Mouse (Mus musculus): Measurements from ENCODE around the gene Sub1.
A peak's percentile ranks its signal among the peaks of the same experiment; 100 is the strongest.

The Sub1 gene

GRCm38 (mm10) chr15:12013532-12014196 lies 16.9 kb upstream of the Sub1 start:
- DNase-seq (ENCODE audit: low read depth, low spot score): no peak

GRCm38 (mm10) chr15:12010602-12011044 lies 13.8 kb upstream of the Sub1 start:
- no peak for DNase-seq (ENCODE audit: low read depth, low spot score)

DNA sequence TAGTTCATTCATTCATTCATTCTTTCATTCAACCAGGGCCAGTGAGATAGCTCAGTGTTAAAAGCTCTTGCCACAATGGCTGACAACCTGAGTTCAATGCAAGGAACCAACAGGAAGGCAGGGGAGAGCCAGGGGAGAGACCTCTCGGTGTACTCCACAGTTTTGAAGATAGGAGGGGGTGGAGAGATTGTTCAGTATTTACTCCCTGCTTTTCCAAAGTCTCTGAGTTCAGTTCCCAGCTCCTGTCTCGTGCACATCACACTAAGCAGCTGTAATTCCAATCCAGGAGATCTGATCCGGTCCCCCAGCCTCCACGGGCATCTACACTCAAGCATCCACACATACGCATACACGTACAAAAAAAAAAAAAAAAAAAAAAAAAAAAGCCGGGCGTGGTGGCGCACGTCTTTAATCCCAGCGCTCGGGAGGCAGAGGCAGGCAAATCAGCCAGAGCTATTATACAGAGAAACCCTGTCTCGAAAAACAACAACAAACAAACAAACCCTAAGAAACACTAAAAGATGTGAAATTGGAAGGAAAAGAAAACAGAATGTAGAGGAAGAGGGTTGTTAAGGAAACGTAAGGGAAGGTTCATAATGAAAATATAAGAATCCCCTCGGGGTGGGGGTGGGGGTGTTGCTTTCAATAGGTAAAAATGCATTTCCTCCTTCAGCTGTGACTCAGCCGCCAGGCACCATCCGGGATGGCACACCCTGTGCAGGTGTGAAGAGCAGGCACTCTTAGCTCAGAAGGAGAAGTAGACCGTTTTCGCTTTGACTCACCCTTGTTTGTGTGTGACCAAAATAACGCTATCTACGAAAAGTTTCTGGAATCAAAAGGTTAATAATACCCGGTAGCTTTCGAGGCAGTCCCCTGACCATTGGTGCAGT lies 13.2 kb upstream of the Sub1 start:
- DNase-seq (ENCODE audit: low read depth, low spot score): no peak

DNA sequence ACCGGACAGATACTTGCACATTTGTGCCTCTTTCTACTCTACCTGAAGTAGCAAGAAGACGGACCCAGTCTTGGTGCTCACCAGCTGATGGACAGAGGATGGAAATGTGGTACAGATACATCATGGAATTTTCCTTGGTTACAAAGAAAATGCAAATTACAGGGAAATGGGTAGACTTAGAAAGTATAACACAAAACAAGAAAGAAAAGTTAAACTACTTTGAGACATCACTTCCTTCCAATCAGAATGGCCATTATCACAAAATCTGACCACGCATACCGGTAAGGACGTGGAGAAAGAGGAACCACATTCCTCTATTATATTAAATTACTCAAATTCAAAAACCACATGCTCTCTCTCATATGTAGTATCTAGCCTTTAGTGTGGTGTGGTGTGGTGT lies 12.1 kb upstream of the Sub1 start:
- no peak for DNase-seq (ENCODE audit: low read depth, low spot score)

- no peak for DNase-seq (ENCODE audit: low read depth, low spot score)
These were observed 11.4 kb upstream of the Sub1 start for GRCm38 (mm10) chr15:12007971-12008800.

- DNase-seq (ENCODE audit: low read depth, low spot score): no peak
These were observed 10.6 kb upstream of the Sub1 start for GRCm38 (mm10) chr15:12007421-12007820.

DNA sequence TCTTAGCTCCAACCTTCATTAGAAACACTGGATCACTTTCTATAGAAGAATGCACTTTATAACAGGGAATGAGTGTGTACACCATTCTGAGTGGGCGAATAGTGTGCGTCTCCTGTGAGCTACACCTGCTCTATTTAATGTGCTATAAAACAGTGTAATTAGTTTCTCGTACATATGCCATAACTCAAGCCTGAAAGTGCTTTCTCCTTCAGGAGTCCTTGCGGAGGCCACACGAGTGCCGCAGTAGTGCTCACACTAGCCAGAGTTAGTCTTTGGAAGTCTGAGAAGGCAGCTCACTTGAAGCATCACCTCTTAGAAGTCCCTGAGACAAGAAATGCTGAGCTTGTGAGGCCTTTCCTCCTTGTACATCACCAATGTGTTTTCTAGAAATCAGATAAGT lies 9.4 kb upstream of the Sub1 start:
- DNase-seq (ENCODE audit: low read depth, low spot score): no peak

DNA sequence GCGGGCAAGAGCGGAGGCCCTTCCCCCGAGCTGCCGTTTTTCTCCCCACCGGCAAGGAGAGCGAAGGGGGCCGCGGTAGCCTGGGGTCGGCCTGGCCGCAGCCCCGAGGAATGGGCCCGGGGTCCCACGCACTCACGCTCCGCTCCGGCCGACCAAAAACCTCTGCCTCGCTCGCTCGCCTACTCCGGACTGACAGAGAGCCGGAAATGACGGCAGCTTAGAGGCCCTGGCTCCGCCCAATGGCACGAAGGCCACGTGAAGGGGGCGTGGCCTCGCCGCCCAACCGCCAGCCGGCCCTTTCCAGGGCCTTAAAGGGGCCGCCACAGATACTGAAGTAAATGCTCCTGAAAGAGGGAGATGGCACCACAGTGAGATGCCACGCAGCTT lies 975 bp downstream of the Sub1 start:
- DNase-seq (ENCODE audit: low read depth, low spot score): peak; percentile 92

DNA sequence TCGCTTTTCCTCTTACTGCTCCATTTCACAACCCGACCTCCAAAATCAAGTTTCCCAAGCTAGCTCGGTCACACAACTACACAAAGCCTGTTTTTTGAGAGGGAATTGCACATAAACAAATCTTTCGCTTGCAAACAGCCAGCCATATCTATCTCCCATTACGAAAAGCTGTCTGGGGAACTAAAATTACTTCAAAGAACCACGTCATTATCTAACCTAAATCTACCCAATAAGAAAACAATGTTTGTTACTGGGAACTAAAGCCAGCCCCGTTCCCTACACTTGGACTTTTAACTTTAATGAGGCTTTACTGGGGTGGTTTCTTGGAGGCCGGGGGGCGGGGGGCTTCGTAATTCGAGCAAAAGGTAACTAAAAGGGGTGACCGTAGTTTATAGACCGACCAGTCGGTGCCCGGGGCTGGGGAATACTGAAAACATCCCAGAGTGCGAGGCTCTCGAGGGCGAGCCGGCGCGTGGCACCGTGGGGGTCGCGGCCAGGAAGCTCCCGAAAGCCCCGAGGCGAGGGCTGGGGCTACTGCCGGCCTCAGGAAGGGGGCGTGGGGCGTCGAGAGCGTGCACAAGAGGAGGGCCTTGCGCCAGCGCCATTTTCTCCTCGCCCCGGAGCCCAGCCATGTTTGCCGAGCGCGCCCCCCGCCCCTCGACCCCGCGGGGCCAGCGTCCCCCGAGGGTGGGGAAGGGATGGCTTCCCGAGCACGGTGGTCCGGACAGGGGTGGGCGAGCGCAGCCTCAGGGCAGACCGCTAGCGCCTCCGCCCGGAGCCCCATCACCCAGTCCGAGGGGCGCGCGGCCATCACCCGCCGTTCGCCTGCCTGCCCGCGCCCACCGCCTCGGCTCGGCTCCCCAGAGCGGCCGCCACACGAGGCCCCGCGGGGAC lies 1.6 kb downstream of the Sub1 start:
- no peak for DNase-seq (ENCODE audit: low read depth, low spot score)

DNA sequence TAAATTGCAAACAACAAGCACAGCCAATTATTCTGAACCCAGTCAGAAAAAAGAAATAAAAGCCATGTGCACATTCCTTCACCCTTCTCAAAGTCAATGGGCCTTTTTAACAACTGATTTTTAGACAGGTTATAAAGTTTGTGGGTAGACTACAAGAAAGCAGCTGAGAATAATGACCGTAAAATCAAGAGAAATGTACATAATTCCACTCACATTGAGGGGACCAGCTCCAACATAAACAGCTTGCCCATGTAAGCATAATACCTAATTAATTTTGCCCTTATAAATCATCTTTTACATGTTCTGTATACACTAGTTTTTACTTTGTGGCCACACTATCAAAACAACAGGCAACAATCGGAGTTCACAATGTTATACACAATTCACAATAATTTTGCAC lies 2.8 kb downstream of the Sub1 start:
- no peak for DNase-seq (ENCODE audit: low read depth, low spot score)

- no peak for DNase-seq (ENCODE audit: low read depth, low spot score)
These were observed 5.2 kb downstream of the Sub1 start for GRCm38 (mm10) chr15:11991552-11992113.

- DNase-seq (ENCODE audit: low read depth, low spot score): no peak
These were observed 8.2 kb downstream of the Sub1 start for GRCm38 (mm10) chr15:11988580-11988979.

GRCm38 (mm10) chr15:11987892-11988291 lies 8.9 kb downstream of the Sub1 start:
- DNase-seq (ENCODE audit: low read depth, low spot score): no peak

DNA sequence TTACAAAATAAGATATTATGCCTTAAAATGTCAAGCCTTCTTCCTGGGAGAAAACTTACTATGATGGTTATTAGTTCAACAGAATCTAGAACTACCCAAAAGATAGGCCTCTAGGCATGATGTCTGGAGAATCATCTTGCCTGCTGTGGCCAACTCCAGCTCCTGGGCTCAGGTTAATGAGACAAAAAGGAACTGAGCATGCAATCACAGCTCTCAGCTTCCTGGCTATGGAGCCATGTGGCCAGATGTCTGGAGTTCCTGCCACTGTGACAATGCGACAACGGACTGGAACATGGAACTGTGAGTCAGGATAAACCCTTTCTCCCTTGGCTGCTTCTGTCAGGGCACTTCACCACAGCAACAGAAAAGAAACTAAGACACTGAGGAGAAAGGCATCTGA lies 14.8 kb downstream of the Sub1 start:
- DNase-seq (ENCODE audit: low read depth, low spot score): no peak

- DNase-seq (ENCODE audit: low read depth, low spot score): peak; percentile 65
These were observed 15.3 kb downstream of the Sub1 start for GRCm38 (mm10) chr15:11981501-11981900.

GRCm38 (mm10) chr15:11978175-11978574 lies 18.6 kb downstream of the Sub1 start:
- DNase-seq (ENCODE audit: low read depth, low spot score): no peak

GRCm38 (mm10) chr15:11977071-11977470 lies 19.7 kb downstream of the Sub1 start:
- DNase-seq (ENCODE audit: low read depth, low spot score): no peak

DNA sequence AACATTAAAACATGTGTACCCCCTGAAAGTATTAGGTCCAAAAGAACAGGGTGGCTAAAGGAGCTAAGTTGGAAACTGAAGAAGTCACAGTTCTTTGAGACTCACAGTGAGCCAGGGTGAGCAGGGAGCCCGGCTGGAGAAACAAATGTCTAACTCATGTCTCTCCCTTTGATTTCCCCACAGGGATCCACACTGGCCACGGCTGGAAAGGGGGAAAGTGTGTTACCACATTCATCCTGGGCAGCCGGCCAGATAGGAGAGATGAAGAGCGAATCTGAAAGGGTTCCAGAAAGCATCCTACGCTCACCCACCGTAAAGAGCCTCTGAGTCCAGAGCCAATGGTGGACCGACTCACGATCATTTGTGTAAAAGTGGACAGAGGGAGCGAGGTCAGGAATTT lies 20.9 kb downstream of the Sub1 start:
- no peak for DNase-seq (ENCODE audit: low read depth, low spot score)

DNA sequence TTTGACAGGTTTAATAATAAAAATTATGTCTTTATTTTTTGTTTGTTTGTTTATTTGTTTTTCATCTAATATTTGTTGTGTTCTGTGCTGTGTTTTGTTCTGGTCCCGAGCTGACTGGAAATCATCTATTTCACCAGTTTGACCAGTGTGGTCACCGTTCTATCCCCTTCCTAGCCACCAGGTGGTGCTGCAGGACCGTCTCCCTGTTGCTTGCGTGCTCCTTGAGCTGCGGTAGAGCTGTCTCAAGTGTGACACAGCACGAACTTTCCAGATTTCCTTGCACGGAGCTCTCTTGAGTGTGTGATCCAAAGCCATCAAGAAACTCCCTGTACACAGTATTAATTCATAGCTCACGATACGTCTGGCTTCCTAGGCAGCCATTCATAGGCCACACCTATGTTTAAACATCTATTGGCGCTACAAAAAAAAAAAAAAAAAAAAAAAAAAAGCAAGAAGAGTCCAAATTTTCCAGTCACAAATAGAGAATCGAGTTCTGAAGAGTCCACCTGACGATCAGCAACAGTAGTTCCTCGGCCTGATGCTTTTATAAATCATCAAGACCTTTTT lies 24.8 kb downstream of the Sub1 start:
- peak; percentile 78 for DNase-seq (ENCODE audit: low read depth, low spot score)

GRCm38 (mm10) chr15:11970621-11971020 lies 26.2 kb downstream of the Sub1 start:
- DNase-seq (ENCODE audit: low read depth, low spot score): no peak

Data from skeletal muscle tissue, adult 2 months (tissue).